Mouse (Mus musculus): ENCODE measurements around the gene Rars. TPM values are rescaled to one million over a fixed set of nuclear protein-coding genes. Genes with fewer than 3 reads are reported as not detected.
"Not testable (repeated sequence)": the region's sequence is repeated elsewhere in the genome, so short reads cannot be mapped to it uniquely, and the experiment has no call there.

Gene Rars
- polyA plus RNA-seq, 1 experiment from 2014 or later, result 92.1 TPM

DNA sequence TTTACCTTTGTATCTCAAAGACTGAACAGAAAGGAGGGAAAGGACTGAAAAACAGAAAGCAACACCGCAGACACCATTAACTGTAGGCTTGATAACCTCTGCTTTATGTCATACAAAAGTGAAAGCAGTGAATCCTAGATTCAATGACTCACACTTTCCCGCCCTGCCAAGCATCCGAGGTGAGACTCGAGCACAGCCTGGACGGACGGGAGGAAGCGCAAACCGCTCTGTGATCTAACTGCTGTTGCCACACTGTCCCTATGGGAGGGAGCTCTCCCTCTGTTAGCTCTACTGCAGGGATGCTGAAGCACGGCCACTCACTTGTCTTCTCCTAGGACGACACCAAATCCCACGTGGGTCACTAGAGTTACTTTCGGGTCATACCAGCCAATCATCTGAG, 18.0 kb downstream of the Rars start:
- WGBS, result 90% methylated on average over 12 of the region's 12 CpGs

DNA sequence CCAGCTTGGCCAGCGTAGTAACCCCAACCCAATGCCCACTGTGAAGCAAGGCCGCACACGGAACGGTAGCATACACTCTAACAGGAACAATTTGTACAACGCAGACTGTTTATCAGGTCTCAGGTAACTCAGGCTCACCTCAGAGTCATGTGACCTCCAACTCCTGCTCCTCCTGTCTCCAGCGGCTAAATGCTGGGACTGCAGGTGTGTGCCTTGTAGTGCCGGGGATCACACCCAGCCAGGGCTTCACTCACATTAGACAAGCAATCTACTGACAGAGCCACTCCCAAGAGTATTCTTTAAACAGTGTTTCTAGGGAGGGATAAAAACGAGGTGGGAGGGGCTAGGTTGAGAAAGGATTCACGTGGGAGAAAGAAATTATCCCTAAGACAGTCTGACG, 22.8 kb downstream of the Rars start:
- Histone ChIP-seq H3K4me2 (ENCODE audit: low read depth, low read length) (no peak overlapping the region), H3K9ac (ENCODE audit: low read length) (no peak overlapping the region), H3K27me3 (ENCODE audit: control insufficient read depth, insufficient read depth, low read length) (no peaks in the 10 kb centered on the region), H3K4me1 (ENCODE audit: control insufficient read depth, insufficient read depth, low read length) (no peaks in the 10 kb centered on the region), H3K36me3 (ENCODE audit: control insufficient read depth, insufficient read depth, low read length) (peaks cover 28% of the 10 kb centered on the region), H3K4me3 (replicated peaks; ENCODE audit: low read length) (no peak overlapping the region), H3K27ac (ENCODE audit: low read length) (no peak overlapping the region), H3K9me3 (replicated peaks; ENCODE audit: control insufficient read depth, low read length) (no peaks in the 10 kb centered on the region)
- WGBS, result 83% methylated on average over 10 of the region's 10 CpGs
- no peak for ATAC-seq (ENCODE audit: insufficient read depth, low FRiP score)

More for the DNA sequence above, 18.0 kb downstream of the Rars start:
- Histone ChIP-seq H3K4me2 (ENCODE audit: low read depth, low read length) (no peak overlapping the region), H3K9ac (ENCODE audit: low read length) (no peak overlapping the region), H3K4me3 (replicated peaks; ENCODE audit: low read length) (no peak overlapping the region), H3K4me1 (ENCODE audit: control insufficient read depth, insufficient read depth, low read length) (no peaks in the 10 kb centered on the region), H3K27me3 (ENCODE audit: control insufficient read depth, insufficient read depth, low read length) (no peaks in the 10 kb centered on the region), H3K27ac (ENCODE audit: low read length) (no peak overlapping the region), H3K36me3 (ENCODE audit: control insufficient read depth, insufficient read depth, low read length) (peaks cover 35% of the 10 kb centered on the region), H3K9me3 (replicated peaks; ENCODE audit: control insufficient read depth, low read length) (no peaks in the 10 kb centered on the region)
- ATAC-seq (ENCODE audit: insufficient read depth, low FRiP score), result no peak

DNA sequence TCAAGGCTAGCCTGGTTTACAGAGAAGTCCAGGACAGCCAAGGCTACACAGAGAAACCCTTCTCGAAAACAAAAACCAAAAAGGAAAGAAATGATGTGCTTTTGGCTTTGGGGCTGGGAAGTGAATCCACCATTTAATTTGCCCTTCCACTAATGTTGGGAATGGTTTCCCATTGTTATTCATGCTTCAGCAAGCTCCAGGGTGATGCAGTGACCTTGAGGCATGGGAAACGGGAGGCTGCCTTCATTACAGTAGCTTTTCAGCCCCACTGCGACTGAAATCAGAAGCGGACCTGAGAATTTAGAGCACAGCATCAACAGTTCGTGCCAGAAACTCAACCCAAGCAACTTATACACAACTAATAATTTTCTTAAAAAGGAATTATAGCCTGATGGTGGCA, 33.0 kb downstream of the Rars start:
- ATAC-seq (ENCODE audit: insufficient read depth, low FRiP score), result no peak
- no peak overlapping the region for H3K4me3 ChIP-seq (replicated peaks; ENCODE audit: low read length)
- H3K27me3 ChIP-seq (ENCODE audit: control insufficient read depth, insufficient read depth, low read length), result peaks cover 24% of the 10 kb centered on the region
- peaks cover 4% of the 10 kb centered on the region; the same call in 1 of the 2 replicates for H3K4me1 ChIP-seq (ENCODE audit: control insufficient read depth, insufficient read depth, low read length)
- H3K27ac ChIP-seq (ENCODE audit: low read length), result no peak overlapping the region
- WGBS, result 76% methylated on average over 5 of the region's 5 CpGs
- no peak overlapping the region for H3K9ac ChIP-seq (ENCODE audit: low read length)
- no peak overlapping the region for H3K4me2 ChIP-seq (ENCODE audit: low read depth, low read length)
- H3K9me3 ChIP-seq (replicated peaks; ENCODE audit: control insufficient read depth, low read length), result no peaks in the 10 kb centered on the region
- H3K36me3 ChIP-seq (ENCODE audit: control insufficient read depth, insufficient read depth, low read length), result no peaks in the 10 kb centered on the region

DNA sequence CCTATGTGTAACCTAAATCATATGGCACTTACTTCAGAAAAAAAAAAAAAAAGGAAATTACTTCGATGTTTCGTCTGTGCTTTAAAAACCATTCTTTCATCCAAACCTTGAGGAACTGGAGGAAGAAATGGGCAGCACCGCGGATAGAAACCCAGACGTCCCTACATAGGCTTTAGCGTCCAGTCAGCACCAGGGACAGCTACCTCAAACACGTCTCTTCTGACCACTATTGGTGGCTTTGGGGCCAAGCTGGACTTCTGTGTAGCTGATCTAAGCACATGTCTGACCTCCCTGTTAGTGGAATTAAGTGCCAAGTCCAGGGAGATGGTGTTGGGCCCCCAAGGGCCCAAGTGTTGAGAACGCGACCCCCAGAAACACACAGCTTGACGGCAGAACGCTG, 35.4 kb downstream of the Rars start, which contains the start of gene Fbll1:
TSS of gene Fbll1 (minus strand) at position 11 of the 400 bp plus-strand sequence.
- no peak for ATAC-seq (ENCODE audit: insufficient read depth, low FRiP score)
- H3K4me3 ChIP-seq (replicated peaks; ENCODE audit: low read length), result peak within 1 kb of the TSS; percentile 37
- peaks cover 4% of the 10 kb centered on the region; the same call in 1 of the 2 replicates for H3K4me1 ChIP-seq (ENCODE audit: control insufficient read depth, insufficient read depth, low read length)
- H3K9me3 ChIP-seq (replicated peaks; ENCODE audit: control insufficient read depth, low read length), result no peaks in the 10 kb centered on the region
- H3K4me2 ChIP-seq (ENCODE audit: low read depth, low read length), result peak within 1 kb of the TSS; percentile 51
- no peak within 1 kb of the TSS for H3K9ac ChIP-seq (ENCODE audit: low read length)
- WGBS, result 14% methylated on average over 11 of the region's 11 CpGs
- no peak within 1 kb of the TSS for H3K27ac ChIP-seq (ENCODE audit: low read length)
- no peaks in the 10 kb centered on the region for H3K36me3 ChIP-seq (ENCODE audit: control insufficient read depth, insufficient read depth, low read length)
- peaks cover 38% of the 10 kb centered on the region for H3K27me3 ChIP-seq (ENCODE audit: control insufficient read depth, insufficient read depth, low read length)

DNA sequence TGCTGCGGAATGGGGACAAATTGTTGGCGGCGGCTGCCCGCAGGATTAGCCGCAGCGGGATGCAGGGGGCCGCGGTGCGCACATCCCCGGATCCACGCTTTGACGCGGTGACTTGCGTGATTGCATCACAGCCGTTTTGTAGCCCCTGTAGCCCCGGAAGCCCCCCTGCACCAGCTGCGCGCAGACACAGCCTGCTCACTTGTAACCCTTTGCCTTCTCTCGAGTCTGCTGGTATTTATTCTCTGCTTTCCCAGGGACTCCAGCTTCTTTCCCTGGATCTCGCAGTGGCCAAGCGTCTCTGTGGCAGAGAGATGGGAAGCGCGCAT, 35.8 kb downstream of the Rars start:
- no peak for ATAC-seq (ENCODE audit: insufficient read depth, low FRiP score)

DNA sequence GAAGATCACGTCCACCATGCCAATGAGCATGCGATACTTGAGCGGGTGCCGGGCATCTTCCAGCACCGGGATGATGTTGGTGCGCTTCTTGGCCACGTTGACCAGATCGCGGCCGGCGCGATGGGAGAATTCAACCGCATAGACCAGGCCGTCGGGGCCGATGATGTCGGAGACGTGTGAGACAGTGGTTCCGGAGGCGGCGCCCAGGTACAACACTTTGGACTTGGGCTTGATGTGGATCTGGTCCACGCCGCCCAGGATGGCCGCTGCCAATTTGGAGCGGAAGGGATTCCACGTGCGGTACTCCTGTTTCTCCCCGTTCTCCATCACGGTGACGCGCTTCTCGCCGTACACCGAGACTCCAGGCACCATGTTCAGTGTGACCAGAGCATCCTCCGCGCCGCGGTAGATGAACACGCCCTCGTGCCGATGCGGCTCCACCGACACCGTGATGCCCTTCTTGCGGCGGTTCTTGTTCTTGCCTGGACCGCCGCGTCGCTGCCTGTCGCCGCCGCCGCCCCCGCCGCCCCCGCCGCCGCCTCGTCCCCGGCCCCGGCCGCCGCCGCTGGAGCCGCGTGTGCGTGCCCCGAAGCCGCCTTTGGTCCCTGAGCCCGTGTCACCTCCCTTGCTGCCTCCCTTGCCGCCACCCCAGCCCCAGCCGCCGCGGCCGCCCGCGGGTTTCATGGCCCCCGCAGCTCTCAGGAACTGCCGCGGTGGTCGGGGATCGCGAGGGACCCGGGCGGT, 36.4 kb downstream of the Rars start:
- H3K27me3 ChIP-seq (ENCODE audit: control insufficient read depth, insufficient read depth, low read length), result peaks cover 38% of the 10 kb centered on the region

More for the DNA sequence above, 35.8 kb downstream of the Rars start:
- Histone ChIP-seq H3K36me3 (ENCODE audit: control insufficient read depth, insufficient read depth, low read length) (no peaks in the 10 kb centered on the region), H3K4me2 (ENCODE audit: low read depth, low read length) (peak overlapping the region; percentile 51), H3K9me3 (replicated peaks; ENCODE audit: control insufficient read depth, low read length) (no peaks in the 10 kb centered on the region), H3K27ac (ENCODE audit: low read length) (no peak overlapping the region), H3K9ac (ENCODE audit: low read length) (no peak overlapping the region), H3K4me1 (ENCODE audit: control insufficient read depth, insufficient read depth, low read length) (peaks cover 4% of the 10 kb centered on the region; the same call in 1 of the 2 replicates), H3K4me3 (replicated peaks; ENCODE audit: low read length) (peak overlapping the region; percentile 37), H3K27me3 (ENCODE audit: control insufficient read depth, insufficient read depth, low read length) (peaks cover 38% of the 10 kb centered on the region)
- WGBS, result 5% methylated on average over 23 of the region's 23 CpGs

DNA sequence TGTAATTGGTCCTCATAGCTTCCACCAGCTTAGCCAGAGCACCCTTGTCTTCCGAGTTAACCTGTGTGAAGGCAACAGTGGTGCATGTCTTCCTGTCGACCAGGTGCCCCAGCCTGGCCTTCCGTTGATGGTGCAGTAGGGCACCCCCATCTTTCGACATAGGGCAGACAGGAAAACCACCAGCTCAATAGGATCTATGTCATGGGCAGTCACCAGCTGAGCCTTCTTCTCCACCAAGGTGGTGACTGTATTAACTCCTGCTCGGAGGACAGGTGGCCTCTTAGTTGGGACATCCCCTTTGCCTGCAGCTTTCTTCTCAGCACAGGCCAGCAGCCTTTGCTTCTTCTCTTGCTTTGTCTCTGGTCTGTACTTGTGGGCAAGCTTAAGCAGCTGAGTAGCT, 41.5 kb downstream of the Rars start:
- not testable (repeated sequence) for H3K36me3 ChIP-seq (ENCODE audit: control insufficient read depth, insufficient read depth, low read length); ATAC-seq (ENCODE audit: insufficient read depth, low FRiP score); H3K9ac ChIP-seq (ENCODE audit: low read length); H3K4me1 ChIP-seq (ENCODE audit: control insufficient read depth, insufficient read depth, low read length); H3K9me3 ChIP-seq (replicated peaks; ENCODE audit: control insufficient read depth, low read length); H3K4me2 ChIP-seq (ENCODE audit: low read depth, low read length); H3K27ac ChIP-seq (ENCODE audit: low read length); H3K4me3 ChIP-seq (replicated peaks; ENCODE audit: low read length)
- WGBS, result 75% methylated on average over 5 of the region's 5 CpGs
- peaks cover 29% of the 10 kb centered on the region for H3K27me3 ChIP-seq (ENCODE audit: control insufficient read depth, insufficient read depth, low read length)

More for the DNA sequence above, 36.4 kb downstream of the Rars start:
- Histone ChIP-seq H3K9ac (ENCODE audit: low read length) (no peak overlapping the region), H3K36me3 (ENCODE audit: control insufficient read depth, insufficient read depth, low read length) (no peaks in the 10 kb centered on the region), H3K27ac (ENCODE audit: low read length) (no peak overlapping the region), H3K4me1 (ENCODE audit: control insufficient read depth, insufficient read depth, low read length) (peaks cover 4% of the 10 kb centered on the region; the same call in 1 of the 2 replicates), H3K4me2 (ENCODE audit: low read depth, low read length) (peak overlapping the region; percentile 51), H3K4me3 (replicated peaks; ENCODE audit: low read length) (peak overlapping the region; percentile 37), H3K9me3 (replicated peaks; ENCODE audit: control insufficient read depth, low read length) (no peaks in the 10 kb centered on the region)
- 4% methylated on average over 86 of the region's 86 CpGs for WGBS
- no peak for ATAC-seq (ENCODE audit: insufficient read depth, low FRiP score)

DNA sequence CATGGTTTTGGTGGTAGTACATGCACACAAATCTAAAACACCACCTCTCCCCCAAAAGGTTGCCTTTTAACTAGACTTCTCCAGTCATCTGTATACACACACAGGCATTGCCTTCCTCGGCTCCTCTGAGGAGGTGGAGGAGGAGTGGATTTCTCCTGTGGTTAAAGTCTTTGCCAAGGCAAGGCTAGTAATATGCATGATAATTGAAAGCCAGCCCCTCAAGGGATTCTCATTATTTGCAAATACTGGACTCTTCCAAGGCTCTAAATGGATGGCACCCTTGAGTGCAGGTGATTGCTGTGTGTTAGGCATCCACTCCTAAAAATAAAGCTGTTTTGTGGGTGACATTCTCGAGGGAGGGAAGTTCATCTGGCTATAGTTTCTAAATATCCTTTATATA, 45.9 kb downstream of the Rars start:
- Histone ChIP-seq H3K4me3 (replicated peaks; ENCODE audit: low read length) (no peak overlapping the region), H3K9ac (ENCODE audit: low read length) (no peak overlapping the region), H3K27me3 (ENCODE audit: control insufficient read depth, insufficient read depth, low read length) (no peaks in the 10 kb centered on the region), H3K4me2 (ENCODE audit: low read depth, low read length) (no peak overlapping the region), H3K9me3 (replicated peaks; ENCODE audit: control insufficient read depth, low read length) (no peaks in the 10 kb centered on the region), H3K27ac (ENCODE audit: low read length) (no peak overlapping the region), H3K36me3 (ENCODE audit: control insufficient read depth, insufficient read depth, low read length) (peaks cover 18% of the 10 kb centered on the region), H3K4me1 (ENCODE audit: control insufficient read depth, insufficient read depth, low read length) (no peaks in the 10 kb centered on the region)
- 80% methylated on average over 2 of the region's 2 CpGs for WGBS
- ATAC-seq (ENCODE audit: insufficient read depth, low FRiP score), result no peak

DNA sequence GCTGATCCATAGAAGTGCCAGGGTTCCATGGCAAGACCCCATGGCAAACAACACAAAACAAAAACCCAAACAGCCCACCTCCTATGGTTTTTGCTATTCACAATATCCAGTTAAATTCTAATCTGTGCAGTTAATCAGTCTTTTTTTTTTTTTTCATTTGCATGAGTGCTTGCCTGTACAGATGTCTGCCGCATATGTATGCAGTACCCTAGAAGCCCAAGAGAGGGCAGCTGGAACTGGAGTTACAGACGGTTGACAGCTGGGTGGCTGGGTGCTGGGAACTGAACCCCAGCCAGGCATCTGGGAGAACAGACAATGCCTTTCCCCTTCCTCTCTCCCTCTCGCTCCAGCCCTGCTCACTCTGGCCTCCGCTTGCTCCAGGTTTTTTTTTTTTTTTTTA, 49.8 kb downstream of the Rars start:
- Histone ChIP-seq H3K4me1 (ENCODE audit: control insufficient read depth, insufficient read depth, low read length) (no peaks in the 10 kb centered on the region), H3K9ac (ENCODE audit: low read length) (no peak overlapping the region), H3K27ac (ENCODE audit: low read length) (no peak overlapping the region), H3K4me3 (replicated peaks; ENCODE audit: low read length) (no peak overlapping the region), H3K36me3 (ENCODE audit: control insufficient read depth, insufficient read depth, low read length) (peaks cover 30% of the 10 kb centered on the region), H3K27me3 (ENCODE audit: control insufficient read depth, insufficient read depth, low read length) (no peaks in the 10 kb centered on the region), H3K4me2 (ENCODE audit: low read depth, low read length) (no peak overlapping the region), H3K9me3 (replicated peaks; ENCODE audit: control insufficient read depth, low read length) (no peaks in the 10 kb centered on the region)
- WGBS, result 95% methylated on average over 4 of the region's 4 CpGs
- no peak for ATAC-seq (ENCODE audit: insufficient read depth, low FRiP score)

All from stomach, embryonic 16.5 days (tissue).